Mouse (Mus musculus): ENCODE measurements around the gene Tnk2. TPM values are rescaled to one million over a fixed set of nuclear protein-coding genes. Genes with fewer than 3 reads are reported as not detected.

The Tnk2 gene
- polyA plus RNA-seq, 1 experiment from 2014 or later: 19.0 TPM

DNA sequence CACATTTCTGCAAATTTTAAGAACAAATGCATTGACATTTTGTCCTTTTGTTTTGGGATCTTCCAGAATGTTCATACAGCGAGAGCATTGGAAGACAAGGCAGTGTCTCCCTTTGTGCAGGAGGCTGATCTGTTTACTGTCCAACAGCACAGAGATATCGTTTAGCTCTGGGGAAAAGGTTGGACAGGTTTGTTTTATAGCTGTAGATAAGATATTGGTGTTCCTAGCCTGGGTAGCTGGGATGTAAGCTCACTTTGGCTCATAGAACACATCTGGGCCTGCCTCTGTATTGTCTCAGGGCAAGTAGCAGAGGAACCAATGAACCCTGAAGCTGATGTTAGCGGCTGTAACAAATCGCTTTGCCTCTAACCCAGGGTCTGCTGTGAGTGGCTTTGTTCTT lies 80.1 kb downstream of the Tnk2 start:
- Histone ChIP-seq H3K27ac (ENCODE audit: low read length) (no peak overlapping the region), H3K36me3 (ENCODE audit: control insufficient read depth, insufficient read depth, low read length) (no peaks in the 10 kb centered on the region), H3K4me1 (ENCODE audit: control insufficient read depth, insufficient read depth, low read length) (no peaks in the 10 kb centered on the region), H3K4me2 (ENCODE audit: low read length) (no peak overlapping the region), H3K9me3 (replicated peaks; ENCODE audit: control insufficient read depth, low read length, poor library complexity, severe bottlenecking) (no peaks in the 10 kb centered on the region), H3K4me3 (ENCODE audit: low read depth, low read length) (no peak overlapping the region), H3K9ac (ENCODE audit: low read depth, low read length) (no peak overlapping the region), H3K27me3 (ENCODE audit: control insufficient read depth, insufficient read depth, low read depth, low read length) (no peaks in the 10 kb centered on the region)
- no peak for ATAC-seq
- WGBS: 71% methylated on average over 4 of the region's 4 CpGs

GRCm38 (mm10) chr16:32724259-32724658 lies 80.6 kb downstream of the Tnk2 start:
- no peaks in the 10 kb centered on the region for H3K9me3 ChIP-seq (replicated peaks; ENCODE audit: control insufficient read depth, low read length, poor library complexity, severe bottlenecking)
- H3K27me3 ChIP-seq (ENCODE audit: control insufficient read depth, insufficient read depth, low read depth, low read length): no peaks in the 10 kb centered on the region
- no peak overlapping the region for H3K4me2 ChIP-seq (ENCODE audit: low read length)
- no peak overlapping the region for H3K4me3 ChIP-seq (ENCODE audit: low read depth, low read length)
- WGBS: 81% methylated on average over 2 of the region's 2 CpGs
- no peak overlapping the region for H3K27ac ChIP-seq (ENCODE audit: low read length)
- no peaks in the 10 kb centered on the region for H3K36me3 ChIP-seq (ENCODE audit: control insufficient read depth, insufficient read depth, low read length)
- no peak for ATAC-seq
- H3K9ac ChIP-seq (ENCODE audit: low read depth, low read length): no peak overlapping the region
- no peaks in the 10 kb centered on the region for H3K4me1 ChIP-seq (ENCODE audit: control insufficient read depth, insufficient read depth, low read length)

- no peak overlapping the region for H3K4me3 ChIP-seq (ENCODE audit: low read depth, low read length)
Observed at GRCm38 (mm10) chr16:32726501-32726900, 82.8 kb downstream of the Tnk2 start.

GRCm38 (mm10) chr16:32728240-32728639 lies 84.6 kb downstream of the Tnk2 start:
- Histone ChIP-seq H3K4me3 (ENCODE audit: low read depth, low read length) (no peak overlapping the region), H3K9ac (ENCODE audit: low read depth, low read length) (no peak overlapping the region), H3K4me1 (ENCODE audit: control insufficient read depth, insufficient read depth, low read length) (no peaks in the 10 kb centered on the region), H3K4me2 (ENCODE audit: low read length) (no peak overlapping the region), H3K9me3 (replicated peaks; ENCODE audit: control insufficient read depth, low read length, poor library complexity, severe bottlenecking) (no peaks in the 10 kb centered on the region), H3K27ac (ENCODE audit: low read length) (no peak overlapping the region), H3K36me3 (ENCODE audit: control insufficient read depth, insufficient read depth, low read length) (no peaks in the 10 kb centered on the region), H3K27me3 (ENCODE audit: control insufficient read depth, insufficient read depth, low read depth, low read length) (no peaks in the 10 kb centered on the region)
- no peak for ATAC-seq

More at GRCm38 (mm10) chr16:32726501-32726900, 82.8 kb downstream of the Tnk2 start:
- no peaks in the 10 kb centered on the region for H3K9me3 ChIP-seq (replicated peaks; ENCODE audit: control insufficient read depth, low read length, poor library complexity, severe bottlenecking)
- ATAC-seq: no peak
- H3K4me1 ChIP-seq (ENCODE audit: control insufficient read depth, insufficient read depth, low read length): no peaks in the 10 kb centered on the region
- H3K27ac ChIP-seq (ENCODE audit: low read length): no peak overlapping the region
- H3K36me3 ChIP-seq (ENCODE audit: control insufficient read depth, insufficient read depth, low read length): no peaks in the 10 kb centered on the region
- no peaks in the 10 kb centered on the region for H3K27me3 ChIP-seq (ENCODE audit: control insufficient read depth, insufficient read depth, low read depth, low read length)
- no peak overlapping the region for H3K9ac ChIP-seq (ENCODE audit: low read depth, low read length)
- H3K4me2 ChIP-seq (ENCODE audit: low read length): no peak overlapping the region

DNA sequence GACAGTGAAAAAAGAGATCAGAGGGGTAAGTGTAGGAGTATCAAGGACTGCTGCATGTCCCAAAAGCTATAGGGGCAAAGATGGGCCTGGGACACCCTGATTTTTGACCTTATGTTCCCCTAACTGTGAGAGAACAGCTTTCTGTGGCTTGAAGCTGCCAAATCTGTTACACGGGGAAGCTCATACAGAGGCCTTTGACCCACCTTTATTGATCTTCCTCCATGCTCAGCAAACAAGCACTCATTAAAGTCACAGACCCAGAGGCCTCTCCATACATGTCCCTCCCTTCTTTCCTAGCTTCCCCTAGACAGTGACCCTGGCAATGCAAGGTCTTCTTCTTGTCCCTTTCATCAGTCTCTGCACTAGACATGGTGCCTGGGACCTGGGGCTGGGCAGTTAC lies 85.1 kb downstream of the Tnk2 start:
- Histone ChIP-seq H3K9me3 (replicated peaks; ENCODE audit: control insufficient read depth, low read length, poor library complexity, severe bottlenecking) (no peaks in the 10 kb centered on the region), H3K4me3 (ENCODE audit: low read depth, low read length) (no peak overlapping the region), H3K36me3 (ENCODE audit: control insufficient read depth, insufficient read depth, low read length) (no peaks in the 10 kb centered on the region), H3K9ac (ENCODE audit: low read depth, low read length) (no peak overlapping the region), H3K4me1 (ENCODE audit: control insufficient read depth, insufficient read depth, low read length) (no peaks in the 10 kb centered on the region), H3K27ac (ENCODE audit: low read length) (no peak overlapping the region), H3K27me3 (ENCODE audit: control insufficient read depth, insufficient read depth, low read depth, low read length) (no peaks in the 10 kb centered on the region), H3K4me2 (ENCODE audit: low read length) (no peak overlapping the region)
- 65% methylated on average over 1 of the region's 1 CpGs for WGBS
- no peak for ATAC-seq

Other genes with a start within 250 kb of the Tnk2 start
- not detected in 2 replicates for gene Tm4sf19, start 243.4 kb upstream of the Tnk2 start, polyA plus RNA-seq (2015; fragmentation: Nextera tagmentation; extraction: Ambion mirVana)
- gene Tctex1d2, start 224.2 kb upstream of the Tnk2 start, polyA plus RNA-seq (2015; fragmentation: Nextera tagmentation; extraction: Ambion mirVana): 40.3 and 41.3 TPM in 2 replicates
- 48.0 and 49.9 TPM in 2 replicates for gene Pcyt1a, start 213.0 kb upstream of the Tnk2 start, polyA plus RNA-seq (2015; fragmentation: Nextera tagmentation; extraction: Ambion mirVana)
- 0.08 TPM in 1 of 2 replicates, not detected in the other for gene Slc51a, start 156.0 kb upstream of the Tnk2 start, polyA plus RNA-seq (2015; fragmentation: Nextera tagmentation; extraction: Ambion mirVana)
- gene Zdhhc19, start 147.6 kb upstream of the Tnk2 start, polyA plus RNA-seq (2015; fragmentation: Nextera tagmentation; extraction: Ambion mirVana): 0.26 TPM in 1 of 2 replicates, not detected in the other
- 33.3 and 40.5 TPM in 2 replicates for gene Tfrc, start 35.0 kb upstream of the Tnk2 start, polyA plus RNA-seq (2015; fragmentation: Nextera tagmentation; extraction: Ambion mirVana)
- gene Muc4, start 92.0 kb downstream of the Tnk2 start, polyA plus RNA-seq (2015; fragmentation: Nextera tagmentation; extraction: Ambion mirVana): not detected in 2 replicates
- not detected in 2 replicates for gene Muc20, start 153.6 kb downstream of the Tnk2 start, polyA plus RNA-seq (2015; fragmentation: Nextera tagmentation; extraction: Ambion mirVana)
- gene Smbd1, start 166.6 kb downstream of the Tnk2 start, polyA plus RNA-seq (2015; fragmentation: Nextera tagmentation; extraction: Ambion mirVana): not detected in 2 replicates
- gene Fyttd1, start 233.6 kb downstream of the Tnk2 start, polyA plus RNA-seq (2015; fragmentation: Nextera tagmentation; extraction: Ambion mirVana): 119 and 125 TPM in 2 replicates
- 39.8 and 41.3 TPM in 2 replicates for gene Rubcn, start 233.9 kb downstream of the Tnk2 start, polyA plus RNA-seq (2015; fragmentation: Nextera tagmentation; extraction: Ambion mirVana)

Data from midbrain, embryonic 16.5 days (tissue).